Mouse (Mus musculus) right cerebral cortex, adult 2 months (tissue): ENCODE data around the gene BC049715.
"Not testable (repeated sequence)": the region's sequence is repeated elsewhere in the genome, so short reads cannot be mapped to it uniquely, and the experiment has no call there.

Source experiments
- DNase-seq, 2 experiments: peaks; one replicate each; pipeline ENCODE4 v3.0.0; 2021 to 2022; ENCODE audit warnings: low spot score in 2 of 2

BC049715 gene

DNA sequence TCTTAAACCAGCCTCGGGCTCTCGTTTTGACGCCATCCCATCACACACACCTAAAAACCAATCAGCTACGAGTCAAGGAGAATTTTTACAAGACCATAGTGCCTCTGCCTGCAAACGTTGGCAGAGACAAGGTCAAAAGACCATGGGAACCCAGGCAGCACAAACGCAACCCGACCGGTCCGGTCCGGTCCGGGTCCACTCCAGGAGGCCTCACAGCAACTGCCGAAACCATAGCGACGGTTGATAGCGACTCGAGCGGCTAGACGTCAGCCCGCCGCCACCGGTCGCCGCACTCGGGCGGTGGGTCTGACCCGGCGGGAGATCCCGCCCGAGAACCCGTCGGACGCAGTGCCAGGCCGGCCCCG is at the start of gene BC049715:
BC049715 (plus strand) TSS at position 111 of the 365 bp plus-strand sequence.
- DNase-seq = no peak

DNA sequence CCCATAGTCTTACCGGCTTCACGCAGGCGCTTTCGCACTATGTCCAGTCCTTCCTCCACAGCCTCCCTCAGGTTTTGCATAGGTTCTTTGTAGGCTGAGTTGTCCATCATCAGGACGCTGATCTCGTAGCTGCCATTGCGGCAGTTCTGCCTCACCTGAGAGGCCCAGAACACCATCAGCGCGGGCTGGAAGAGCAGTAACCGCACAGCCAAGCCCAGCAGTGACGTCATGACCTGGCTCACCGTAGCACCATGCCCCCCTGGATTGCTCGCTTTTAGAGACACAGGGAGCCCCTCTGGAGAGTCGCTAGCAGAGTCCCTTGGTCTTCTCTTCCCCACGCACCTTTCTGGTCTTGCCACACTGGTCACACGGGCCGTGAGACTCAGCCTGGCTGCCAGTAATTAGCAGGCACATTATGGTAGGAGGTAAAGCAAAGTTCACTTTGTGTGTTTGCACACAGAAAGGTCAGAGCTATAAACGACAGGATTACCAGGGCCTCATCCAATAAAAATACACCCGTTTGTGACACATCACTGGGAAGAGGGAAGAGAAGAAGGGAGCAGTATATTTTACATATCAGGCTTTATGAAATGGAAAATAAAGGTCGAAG is 45.9 kb upstream of the BC049715 start, which contains the start of gene Gucy2c:
Gucy2c (minus strand) TSS at position 389 of the 610 bp plus-strand sequence.
- no peak for DNase-seq

DNA sequence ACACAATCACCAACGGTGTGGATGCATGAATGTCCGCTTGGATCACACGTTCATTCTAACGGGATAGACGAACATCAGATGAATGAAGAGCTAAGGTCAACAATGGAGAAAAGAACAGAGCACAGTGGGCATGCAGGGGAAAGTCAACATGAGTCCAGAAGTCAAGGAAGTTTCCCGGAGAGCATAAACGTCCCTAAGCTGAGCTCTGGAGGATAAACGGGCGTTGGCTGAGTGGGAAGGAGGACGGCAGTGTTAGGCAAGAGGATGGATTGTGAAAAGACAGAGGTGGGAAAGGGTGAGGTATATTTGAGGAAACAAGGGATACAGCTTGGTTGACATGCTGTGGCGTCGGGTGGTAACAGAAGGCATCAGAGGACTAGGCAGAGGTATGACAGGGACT is 45.3 kb upstream of the BC049715 start:
- no peak for DNase-seq

DNA sequence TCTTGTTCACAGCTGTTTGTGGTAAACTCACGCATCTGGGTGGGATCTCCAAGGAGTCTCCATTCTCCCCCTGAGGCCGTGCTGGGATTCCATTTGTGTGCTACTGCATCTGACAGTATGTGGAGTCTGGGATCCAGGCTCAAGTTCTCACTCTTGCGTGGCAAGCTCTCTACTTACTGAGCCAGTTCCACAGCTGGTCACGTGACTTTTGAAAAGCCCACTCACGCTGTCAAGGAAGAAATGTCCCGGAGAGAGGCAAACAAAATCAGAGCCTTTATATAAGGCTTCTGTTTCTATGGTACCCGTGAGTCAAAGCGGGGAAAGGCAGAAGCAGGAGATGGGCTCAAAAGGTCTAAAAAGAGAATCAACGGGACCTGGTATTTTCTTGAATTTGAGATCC is 44.7 kb upstream of the BC049715 start:
- peak; percentile 20 to 39 for DNase-seq

DNA sequence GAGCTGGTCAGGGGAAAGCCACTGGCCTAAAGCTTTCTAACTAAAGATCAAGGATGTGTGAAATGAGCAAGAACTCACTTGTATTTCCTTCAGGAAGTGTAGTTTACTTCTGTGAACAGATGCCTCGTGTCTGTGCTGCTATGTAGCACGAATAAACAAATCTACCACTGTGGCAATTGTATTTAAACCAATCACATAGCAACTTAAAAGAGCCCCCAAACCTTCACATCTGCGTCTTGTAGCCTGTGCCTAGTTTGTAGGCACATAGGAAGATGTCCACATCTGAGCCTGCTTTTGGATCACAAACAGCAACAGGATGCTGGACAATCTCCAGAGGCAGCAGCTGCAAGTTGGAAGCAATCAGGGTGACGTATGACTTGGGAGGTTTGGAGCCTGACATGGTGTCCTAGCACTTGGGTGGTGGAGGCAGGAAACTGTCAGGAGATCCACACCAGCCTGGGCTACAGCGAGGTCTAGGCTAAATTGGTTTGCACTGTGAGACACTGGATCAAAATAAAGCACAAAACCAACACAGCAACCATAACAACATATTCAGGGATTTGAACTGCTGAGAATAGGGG is 37.9 kb upstream of the BC049715 start:
- DNase-seq = no peak

DNA sequence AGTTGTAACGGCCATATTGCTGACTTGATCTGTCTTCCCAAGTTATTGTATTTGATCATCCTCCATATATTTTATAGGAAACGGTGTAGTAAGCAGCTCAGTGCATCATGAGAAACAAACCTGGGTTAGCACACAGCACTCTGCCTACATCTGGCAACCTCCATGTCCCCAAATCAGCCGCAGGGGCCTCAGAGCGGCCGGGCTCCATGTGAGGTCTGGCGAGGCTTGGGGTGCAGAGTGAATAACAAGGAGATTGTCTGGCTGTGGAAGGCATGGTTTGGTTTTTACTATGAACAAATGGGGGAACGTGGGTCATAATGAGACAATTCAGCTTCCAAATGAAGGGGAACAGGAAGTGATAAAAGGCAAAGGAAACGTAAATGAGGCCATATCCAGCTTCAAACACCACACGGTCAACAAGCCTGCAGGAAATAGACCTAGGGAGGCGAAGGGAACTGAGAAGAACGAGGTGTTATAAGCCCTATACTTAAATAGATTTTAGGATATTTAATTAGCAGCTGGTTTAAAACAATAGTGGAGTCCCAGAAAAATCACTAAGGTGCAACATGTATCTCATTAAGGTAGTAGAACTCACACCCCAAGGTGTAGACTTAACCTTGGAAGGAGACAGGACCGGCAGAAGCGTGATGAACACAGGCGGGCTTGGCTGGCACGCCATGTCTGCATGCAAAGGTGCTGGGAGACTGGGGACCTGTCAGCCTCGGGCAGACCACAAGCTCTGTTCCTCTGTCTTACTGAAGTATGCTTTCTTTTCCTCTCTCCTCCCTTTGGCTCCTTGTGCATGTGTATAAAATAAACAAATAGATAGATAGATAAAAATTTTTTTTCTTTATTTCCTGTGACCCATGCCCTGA is 34.3 kb upstream of the BC049715 start:
- DNase-seq = no peak

DNA sequence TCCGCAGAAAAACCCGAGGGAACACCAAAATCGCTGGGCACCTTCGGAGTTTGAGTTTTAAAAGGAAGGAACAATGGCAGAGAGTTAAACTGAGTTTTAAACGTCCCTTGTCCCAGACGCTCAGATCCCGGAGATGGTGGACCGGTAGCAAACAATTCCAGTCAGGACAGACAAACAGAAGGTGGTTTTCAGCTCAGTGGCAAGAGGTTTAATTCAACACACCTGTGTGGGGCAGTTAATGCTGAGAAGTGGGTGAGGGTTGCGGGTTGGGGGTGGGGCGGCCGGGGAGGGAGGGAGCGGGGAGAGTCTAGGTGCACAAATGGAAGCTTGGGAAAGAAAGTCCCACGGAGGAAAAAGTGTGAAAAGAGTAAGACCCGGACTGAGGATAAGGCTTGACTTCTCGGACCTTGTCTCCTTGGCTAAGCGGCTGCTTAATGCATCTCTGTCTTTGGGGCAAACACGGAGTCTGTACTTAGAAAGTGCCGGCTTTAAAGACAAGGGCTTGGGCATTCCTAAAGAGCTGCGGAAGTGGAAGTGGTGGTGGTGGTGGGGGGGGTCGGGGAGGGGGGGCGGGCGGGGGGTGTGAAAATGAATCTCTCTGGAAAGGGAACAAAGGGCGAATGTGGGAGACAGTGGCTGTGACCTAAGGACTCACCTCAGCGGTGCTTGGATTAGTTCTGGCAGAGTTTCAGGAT is 33.4 kb upstream of the BC049715 start:
- DNase-seq = no peak

DNA sequence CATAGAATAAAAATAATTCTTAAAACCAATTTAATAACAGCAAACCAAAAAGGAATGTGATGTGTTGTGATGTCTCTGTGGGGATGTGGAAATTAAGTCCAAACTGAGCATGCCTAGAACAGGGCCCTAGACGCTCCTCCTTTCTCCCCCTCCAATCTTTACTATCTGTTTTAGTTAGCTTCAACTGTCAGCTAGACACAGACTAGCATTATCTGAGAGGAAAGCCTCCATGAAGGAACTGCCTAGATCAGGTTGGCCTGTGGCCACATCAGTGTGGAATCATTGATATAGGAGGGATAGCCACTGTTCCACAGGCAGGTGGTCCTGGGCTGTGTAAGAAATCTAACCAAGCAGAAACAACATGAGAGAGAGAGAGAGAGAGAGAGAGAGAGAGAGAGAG is 32.3 kb upstream of the BC049715 start:
- no peak for DNase-seq

DNA sequence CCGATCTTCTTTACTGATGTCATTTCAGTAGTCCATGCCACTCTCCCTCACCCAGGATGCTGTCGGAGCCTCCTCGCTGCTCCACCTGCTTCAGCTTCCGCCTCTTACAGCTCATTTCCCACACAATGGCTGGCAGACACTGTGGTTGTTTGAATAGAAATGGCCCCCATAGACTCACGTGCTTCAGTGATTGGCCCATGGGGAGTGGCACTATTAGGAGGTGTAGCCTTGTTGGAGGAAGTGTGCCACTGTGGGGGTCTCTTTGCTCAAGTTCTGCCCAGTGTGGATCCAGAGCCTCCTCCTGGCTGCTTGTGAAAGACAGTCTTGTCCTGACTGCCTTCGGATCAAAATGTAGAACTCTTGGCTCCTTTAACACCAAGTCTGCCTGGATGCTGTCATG is 31.6 kb upstream of the BC049715 start:
- no peak for DNase-seq

DNA sequence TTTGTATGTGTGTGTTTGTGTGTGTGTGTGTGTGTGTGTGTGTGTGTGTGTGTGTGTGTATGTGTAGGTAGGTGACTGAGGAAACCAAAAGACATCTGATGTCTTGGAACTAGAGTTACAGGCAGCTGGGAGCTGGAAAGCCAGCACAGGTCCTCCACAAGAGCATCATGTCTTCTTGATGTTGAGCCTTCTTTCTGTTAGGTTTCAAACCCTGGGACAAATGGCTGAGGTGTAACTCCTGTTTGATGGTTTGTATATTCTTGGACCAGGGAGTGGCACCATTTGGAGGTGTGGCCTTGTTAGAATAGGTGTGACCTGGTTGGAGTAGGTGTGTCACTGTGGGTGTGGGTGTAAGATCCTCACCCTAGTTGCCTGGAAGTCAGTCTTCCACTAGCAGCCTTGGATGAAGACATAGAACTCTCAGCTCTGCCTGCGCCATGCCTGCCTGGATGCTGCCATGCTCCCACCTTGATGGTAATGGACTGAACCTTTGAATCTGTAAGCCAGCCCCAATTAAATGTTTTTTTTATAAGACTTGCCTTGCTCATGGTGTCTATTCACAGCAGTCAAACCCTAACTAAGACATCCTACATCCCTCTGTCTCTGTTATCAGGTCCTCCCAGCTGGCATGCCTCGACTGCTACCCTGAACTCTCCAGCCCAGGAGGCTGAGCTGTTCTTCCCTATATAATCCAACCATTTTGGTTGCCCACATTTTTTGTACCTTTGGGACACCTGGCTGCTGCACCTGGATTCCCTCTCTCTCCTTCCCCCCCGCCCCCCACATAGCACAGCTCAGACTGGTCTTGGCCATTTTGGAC is 29.3 kb upstream of the BC049715 start:
- DNase-seq = not testable (repeated sequence)

DNA sequence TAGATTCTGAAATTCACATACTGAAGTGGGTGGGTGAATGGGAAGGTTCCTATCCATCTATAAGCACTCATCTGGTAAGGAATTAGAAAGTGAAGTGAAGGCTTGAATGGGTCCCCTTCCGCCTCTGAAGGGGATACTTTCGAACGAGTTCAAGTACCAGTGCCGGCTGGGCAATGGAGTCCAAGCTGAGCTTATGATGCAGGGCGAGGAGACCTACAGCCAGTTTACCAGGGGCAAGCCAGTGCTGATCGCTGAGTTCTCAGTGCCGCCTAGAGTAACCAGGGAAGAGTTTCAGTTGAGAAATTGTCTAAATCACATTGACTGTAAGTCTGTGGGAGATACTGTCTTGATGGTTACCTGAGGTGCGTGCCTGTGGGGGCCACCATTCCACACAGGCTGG is 26.7 kb upstream of the BC049715 start:
- no peak for DNase-seq

DNA sequence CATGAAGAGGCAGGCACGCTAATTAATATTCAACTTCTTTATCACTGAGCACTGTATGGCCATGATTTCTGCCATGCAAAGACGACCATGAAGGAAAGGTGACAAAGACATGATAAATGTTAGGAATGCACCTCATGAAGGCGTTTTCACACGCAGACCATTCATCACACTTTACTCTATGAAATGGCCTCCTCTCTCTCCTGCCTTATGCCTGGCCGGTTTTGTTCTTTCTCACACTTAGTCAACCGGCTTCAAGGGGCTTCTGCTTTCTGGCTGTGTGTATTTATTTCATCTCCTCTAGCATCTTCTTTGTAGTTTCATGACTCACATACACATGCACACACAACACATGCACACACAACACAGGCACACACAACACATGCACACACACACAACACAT is 26.2 kb upstream of the BC049715 start:
- DNase-seq = no peak

DNA sequence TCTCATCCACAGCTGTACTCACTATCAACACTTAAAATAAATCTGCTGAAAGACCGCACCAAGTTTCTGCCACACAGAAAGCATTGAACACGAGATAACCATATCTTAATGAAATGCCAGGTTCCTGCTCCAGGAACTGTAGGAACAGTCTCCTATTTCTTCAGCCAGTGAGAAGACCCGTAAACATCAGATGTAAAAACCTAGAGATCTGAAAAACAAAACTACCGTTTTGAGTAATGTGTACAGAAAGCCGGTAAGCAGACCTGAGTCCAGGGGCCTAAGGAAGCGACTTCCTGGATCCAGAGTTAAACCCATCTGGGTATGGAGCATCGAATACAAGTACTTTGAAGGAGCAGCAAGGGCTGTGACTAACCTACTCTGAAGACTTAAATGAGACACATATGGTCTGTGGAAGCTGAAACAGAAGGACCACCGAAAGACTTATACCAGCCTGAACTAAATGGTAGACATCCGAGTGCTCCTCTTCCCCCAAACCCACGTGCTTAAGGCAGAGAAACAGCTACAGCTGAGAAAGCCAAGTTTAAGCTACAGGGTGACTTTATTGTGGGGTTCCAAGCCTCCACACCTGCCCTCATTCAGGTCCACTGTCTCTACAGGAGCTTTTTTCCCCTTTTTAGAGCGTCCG is 24.2 kb upstream of the BC049715 start:
- DNase-seq = no peak

DNA sequence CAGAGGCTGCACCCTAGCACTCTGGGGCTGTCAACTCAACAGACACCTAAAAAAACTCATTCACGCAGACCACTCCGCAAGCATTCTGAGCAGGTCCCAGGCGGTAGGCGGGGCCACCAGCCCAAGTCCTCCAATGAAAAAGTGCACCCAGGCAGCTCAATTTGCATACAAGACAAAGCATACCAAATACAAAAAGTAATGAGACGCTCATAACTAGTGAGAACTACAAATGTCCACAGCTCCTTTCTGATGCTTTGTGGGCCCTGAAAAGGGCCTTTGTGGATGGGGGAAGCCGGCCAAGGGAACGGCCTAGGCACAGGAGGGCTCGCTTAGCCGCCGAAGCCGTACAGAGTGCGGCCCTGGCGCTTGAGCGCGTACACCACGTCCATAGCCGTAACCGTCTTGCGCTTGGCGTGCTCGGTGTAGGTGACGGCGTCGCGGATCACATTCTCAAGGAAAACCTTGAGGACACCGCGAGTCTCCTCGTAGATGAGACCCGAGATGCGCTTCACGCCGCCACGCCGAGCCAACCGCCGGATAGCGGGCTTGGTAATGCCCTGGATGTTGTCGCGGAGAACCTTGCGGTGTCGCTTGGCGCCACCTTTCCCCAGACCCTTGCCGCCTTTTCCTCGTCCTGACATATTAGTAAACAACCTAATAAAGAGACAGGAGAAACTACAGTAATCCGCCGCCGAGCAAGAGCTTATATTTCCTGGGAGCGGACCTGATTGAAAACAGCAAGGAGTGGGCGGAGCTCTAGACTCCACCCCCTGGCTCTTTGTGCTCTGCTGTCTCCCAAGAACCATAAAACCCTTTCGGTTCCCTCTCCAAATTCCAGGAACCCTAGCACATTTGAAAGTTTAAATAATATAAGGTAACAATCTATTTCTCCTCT is 23.4 kb upstream of the BC049715 start, which contains the start of gene Hist4h4:
Hist4h4 (minus strand) TSS at position 677 of the 895 bp plus-strand sequence.
- DNase-seq = peak; percentile 99 to 100

DNA sequence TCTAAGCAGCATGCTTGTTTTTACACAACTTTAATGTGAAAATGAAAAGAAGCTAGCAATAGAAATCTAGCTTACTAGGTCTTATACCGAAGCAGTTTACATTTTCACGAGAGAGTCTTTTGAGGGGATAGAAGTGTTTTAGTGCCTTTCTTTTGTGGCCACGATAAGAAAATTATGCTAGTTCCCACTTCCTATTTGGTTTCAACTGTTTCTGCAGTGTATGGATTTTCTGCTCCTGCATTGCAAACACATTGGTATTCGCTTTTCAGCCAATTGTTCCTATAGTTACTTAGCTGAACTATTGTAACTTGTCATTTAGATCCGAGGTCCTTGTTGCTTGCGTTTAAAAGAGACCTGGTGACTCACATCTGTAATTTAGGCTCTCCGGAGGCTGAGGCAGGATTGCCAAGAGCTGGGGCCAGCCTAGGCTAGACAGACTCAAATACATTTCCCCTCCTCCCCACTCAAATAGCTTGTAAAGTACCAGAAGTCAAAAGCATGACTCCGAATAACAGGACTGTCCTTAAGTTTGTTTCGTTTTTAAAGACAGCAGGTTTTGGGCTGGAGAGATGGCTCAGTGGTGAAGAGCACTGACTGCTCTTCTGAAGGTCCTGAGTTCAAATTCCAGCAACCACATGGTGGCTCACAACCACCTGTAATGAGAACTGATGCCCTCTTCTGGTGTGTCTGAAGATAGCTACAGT is 22.6 kb upstream of the BC049715 start:
- no peak for DNase-seq

DNA sequence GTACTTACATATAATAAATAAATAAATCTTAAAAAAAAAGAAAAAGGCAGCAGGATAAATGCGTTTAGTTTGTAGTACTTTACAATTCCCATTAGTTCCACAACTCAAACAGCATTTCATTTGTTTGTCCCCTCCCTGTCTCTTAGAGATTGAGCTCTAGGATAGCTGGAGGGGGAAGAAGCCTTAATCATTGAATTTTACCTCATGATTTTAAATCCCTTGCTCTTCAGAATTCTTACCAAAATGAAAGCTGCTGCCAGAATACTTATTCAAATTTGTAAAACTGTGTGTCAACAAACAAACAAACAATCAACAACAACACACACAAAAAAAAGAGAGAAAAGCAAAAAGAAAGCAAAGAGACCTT is 22.0 kb upstream of the BC049715 start:
- no peak for DNase-seq

DNA sequence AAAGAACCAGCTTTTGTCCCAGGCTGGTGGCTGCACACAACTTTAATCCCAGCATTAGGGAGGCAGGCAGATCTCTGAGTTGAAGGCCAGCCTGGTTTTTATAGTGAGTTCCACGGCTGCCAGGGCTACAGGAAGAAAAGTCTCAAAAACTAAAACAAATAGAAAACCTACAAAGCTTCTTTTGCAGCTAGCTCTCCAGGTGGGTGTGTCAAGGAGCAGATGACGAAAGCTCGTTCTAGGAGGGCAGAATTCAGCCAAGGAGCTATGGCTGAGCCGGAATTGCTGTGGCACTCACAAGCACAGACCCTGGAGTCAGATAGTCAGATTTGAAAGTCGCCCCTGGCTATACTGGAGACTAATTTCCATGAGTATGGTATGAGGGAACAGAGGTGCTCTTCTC is 20.6 kb upstream of the BC049715 start:
- DNase-seq = no peak

DNA sequence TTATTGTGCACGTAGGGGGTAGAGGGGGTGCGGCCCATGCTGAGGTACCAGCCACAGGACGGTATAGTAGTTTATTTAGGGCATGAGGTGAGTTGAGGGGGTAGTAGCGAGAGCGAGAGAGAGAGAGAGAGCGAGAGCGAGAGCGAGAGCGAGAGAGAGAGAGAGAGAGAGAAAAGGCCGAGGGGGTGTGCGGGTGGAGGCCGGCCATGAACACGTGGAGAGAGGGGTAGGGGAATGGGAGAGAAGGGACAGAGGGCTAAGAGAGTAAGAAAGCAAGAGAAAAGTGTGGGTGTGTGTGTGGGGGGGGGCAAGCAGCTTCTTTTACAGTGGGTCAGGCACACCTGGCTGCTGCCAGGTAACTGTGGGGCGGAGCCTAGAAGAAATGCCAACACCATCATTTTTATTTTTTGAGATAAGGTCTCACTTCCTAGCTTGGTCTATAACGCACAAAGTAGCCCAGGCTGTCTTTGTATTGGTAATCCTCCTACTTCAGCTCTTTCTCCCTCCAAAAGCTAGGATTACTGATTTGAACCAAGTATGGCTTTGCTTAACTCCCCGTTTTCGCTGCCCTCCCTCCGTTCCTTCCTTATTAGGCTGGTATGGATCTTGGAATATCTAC is 19.9 kb upstream of the BC049715 start:
- no peak for DNase-seq

DNA sequence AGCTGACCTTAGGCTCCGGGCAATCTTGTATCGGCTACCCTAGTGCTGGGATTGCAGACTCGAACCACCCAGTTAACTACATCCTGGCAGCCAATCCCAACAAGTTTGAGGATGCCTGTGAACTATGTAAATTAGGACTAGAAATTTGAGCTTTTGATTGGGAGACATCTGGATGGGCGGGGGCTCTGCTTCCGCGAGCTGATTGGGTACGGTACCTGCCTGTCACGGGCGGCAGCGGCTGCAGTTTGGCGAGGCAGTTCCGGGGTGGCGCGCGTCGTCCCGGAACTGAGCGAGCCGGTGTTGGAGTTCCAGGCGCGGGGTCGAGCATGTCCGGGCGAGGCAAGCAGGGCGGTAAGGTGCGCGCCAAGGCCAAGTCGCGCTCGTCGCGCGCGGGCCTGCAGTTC is 19.4 kb upstream of the BC049715 start, which contains the start of gene H2afj:
H2afj (plus strand) TSS at position 231 of the 404 bp plus-strand sequence.
- DNase-seq = peak; percentile 99
